Mouse (Mus musculus): ENCODE data around the gene Elf2.
A peak's percentile ranks its signal among the peaks of the same experiment; 100 is the strongest.
"Not testable (repeated sequence)": the region's sequence is repeated elsewhere in the genome, so short reads cannot be mapped to it uniquely, and the experiment has no call there.

Elf2 gene

GRCm38 (mm10) chr3:51330086-51330485 is 10.4 kb downstream of the Elf2 start:
- no peak for DNase-seq (ENCODE audit: low spot score)

- DNase-seq (ENCODE audit: low spot score), result no peak
Measured at GRCm38 (mm10) chr3:51328546-51328945, 11.9 kb downstream of the Elf2 start.

GRCm38 (mm10) chr3:51327817-51328216 is 12.6 kb downstream of the Elf2 start:
- DNase-seq (ENCODE audit: low spot score), result no peak

- DNase-seq (ENCODE audit: low spot score), result no peak
Measured at GRCm38 (mm10) chr3:51327429-51327797, 13.1 kb downstream of the Elf2 start.

GRCm38 (mm10) chr3:51326664-51327428 is 13.6 kb downstream of the Elf2 start:
- DNase-seq (ENCODE audit: low spot score), result peak; percentile 54

GRCm38 (mm10) chr3:51325475-51325874 is 15.0 kb downstream of the Elf2 start:
- DNase-seq (ENCODE audit: low spot score), result no peak

- no peak for DNase-seq (ENCODE audit: low spot score)
Measured at GRCm38 (mm10) chr3:51323006-51323405, 17.5 kb downstream of the Elf2 start.

- no peak for DNase-seq (ENCODE audit: low spot score)
Measured at GRCm38 (mm10) chr3:51322326-51322725, 18.1 kb downstream of the Elf2 start.

GRCm38 (mm10) chr3:51321141-51321540 is 19.3 kb downstream of the Elf2 start:
- DNase-seq (ENCODE audit: low spot score), result no peak

GRCm38 (mm10) chr3:51318053-51318452 is 22.4 kb downstream of the Elf2 start:
- not testable (repeated sequence) for DNase-seq (ENCODE audit: low spot score)

- no peak for DNase-seq (ENCODE audit: low spot score)
Measured at GRCm38 (mm10) chr3:51316876-51317275, 23.6 kb downstream of the Elf2 start.

- DNase-seq (ENCODE audit: low spot score), result no peak
Measured at GRCm38 (mm10) chr3:51311638-51312037, 28.8 kb downstream of the Elf2 start.

GRCm38 (mm10) chr3:51310098-51310497 is 30.4 kb downstream of the Elf2 start:
- DNase-seq (ENCODE audit: low spot score), result peak; percentile 16

GRCm38 (mm10) chr3:51306621-51307020 is 33.8 kb downstream of the Elf2 start:
- no peak for DNase-seq (ENCODE audit: low spot score)

GRCm38 (mm10) chr3:51305961-51306360 is 34.5 kb downstream of the Elf2 start:
- DNase-seq (ENCODE audit: low spot score), result no peak

- DNase-seq (ENCODE audit: low spot score), result no peak
Measured at GRCm38 (mm10) chr3:51302971-51303476, 37.4 kb downstream of the Elf2 start.

- DNase-seq (ENCODE audit: low spot score), result no peak
Measured at GRCm38 (mm10) chr3:51301583-51301982, 38.9 kb downstream of the Elf2 start.

GRCm38 (mm10) chr3:51296790-51297189 is 43.7 kb downstream of the Elf2 start:
- no peak for DNase-seq (ENCODE audit: low spot score)

GRCm38 (mm10) chr3:51295225-51295624 is 45.2 kb downstream of the Elf2 start:
- no peak for DNase-seq (ENCODE audit: low spot score)

GRCm38 (mm10) chr3:51294251-51294650 is 46.2 kb downstream of the Elf2 start:
- DNase-seq (ENCODE audit: low spot score), result no peak

GRCm38 (mm10) chr3:51288880-51289821 is 51.3 kb downstream of the Elf2 start:
- DNase-seq (ENCODE audit: low spot score), result peak; percentile 42

- DNase-seq (ENCODE audit: low spot score), result no peak
Measured at GRCm38 (mm10) chr3:51284375-51284774, 56.1 kb downstream of the Elf2 start.

- no peak for DNase-seq (ENCODE audit: low spot score)
Measured at GRCm38 (mm10) chr3:51281727-51282126, 58.7 kb downstream of the Elf2 start.
